Mouse (Mus musculus): Measurements from ENCODE around the gene BC025920. TPM values are rescaled to one million over a fixed set of nuclear protein-coding genes. Genes with fewer than 3 reads are reported as not detected.

The BC025920 gene
- polyA plus RNA-seq, 1 experiment = 1.8 TPM

GRCm38 (mm10) chr10:81612779-81613178, 6.7 kb downstream of the BC025920 start:
- no peak overlapping the region for H3K27ac ChIP-seq (ENCODE audit: insufficient read depth, low read length)
- no peaks in the 10 kb centered on the region for H3K36me3 ChIP-seq (ENCODE audit: control insufficient read depth, insufficient read depth, low read length)
- no peaks in the 10 kb centered on the region for H3K4me1 ChIP-seq (ENCODE audit: control insufficient read depth, insufficient read depth, insufficient read length)
- DNase-seq (ENCODE audit: low read depth in 1 of 2, low spot score in 2 of 2) = no peak
- H3K4me3 ChIP-seq (ENCODE audit: extremely low read depth, insufficient read depth, insufficient read length) = no peak overlapping the region
- TF ChIP-seq POLR2A (IDR thresholded peaks at IDR 0.05; ENCODE audit: low read depth, low read length) (no peak), CTCF (IDR thresholded peaks at IDR 0.05; ENCODE audit: extremely low read depth, insufficient read depth, insufficient read length, insufficient replicate concordance) (no peak)
- WGBS = 75% methylated on average over 3 of the region's 3 CpGs
- H3K27me3 ChIP-seq (ENCODE audit: control insufficient read depth, insufficient read depth, low read length) = no peaks in the 10 kb centered on the region

GRCm38 (mm10) chr10:81615486-81615885, 9.4 kb downstream of the BC025920 start:
- Histone ChIP-seq H3K4me3 (ENCODE audit: extremely low read depth, insufficient read depth, insufficient read length) (no peak overlapping the region), H3K27me3 (ENCODE audit: control insufficient read depth, insufficient read depth, low read length) (no peaks in the 10 kb centered on the region), H3K36me3 (ENCODE audit: control insufficient read depth, insufficient read depth, low read length) (no peaks in the 10 kb centered on the region), H3K4me1 (ENCODE audit: control insufficient read depth, insufficient read depth, insufficient read length) (no peaks in the 10 kb centered on the region), H3K27ac (ENCODE audit: insufficient read depth, low read length) (no peak overlapping the region)
- WGBS = 83% methylated on average over 6 of the region's 6 CpGs
- TF ChIP-seq POLR2A (IDR thresholded peaks at IDR 0.05; ENCODE audit: low read depth, low read length) (no peak), CTCF (IDR thresholded peaks at IDR 0.05; ENCODE audit: extremely low read depth, insufficient read depth, insufficient read length, insufficient replicate concordance) (no peak)
- no peak for DNase-seq (ENCODE audit: low read depth in 1 of 2, low spot score in 2 of 2)

GRCm38 (mm10) chr10:81619976-81620375, 13.9 kb downstream of the BC025920 start:
- Histone ChIP-seq H3K4me1 (ENCODE audit: control insufficient read depth, insufficient read depth, insufficient read length) (no peaks in the 10 kb centered on the region), H3K27ac (ENCODE audit: insufficient read depth, low read length) (no peak overlapping the region), H3K4me3 (ENCODE audit: extremely low read depth, insufficient read depth, insufficient read length) (no peak overlapping the region), H3K27me3 (ENCODE audit: control insufficient read depth, insufficient read depth, low read length) (no peaks in the 10 kb centered on the region), H3K36me3 (ENCODE audit: control insufficient read depth, insufficient read depth, low read length) (peaks cover 2% of the 10 kb centered on the region)
- TF ChIP-seq CTCF (IDR thresholded peaks at IDR 0.05; ENCODE audit: extremely low read depth, insufficient read depth, insufficient read length, insufficient replicate concordance) (no peak), POLR2A (IDR thresholded peaks at IDR 0.05; ENCODE audit: low read depth, low read length) (no peak)
- DNase-seq (ENCODE audit: low read depth in 1 of 2, low spot score in 2 of 2) = no peak
- WGBS = 79% methylated on average over 5 of the region's 5 CpGs

DNA sequence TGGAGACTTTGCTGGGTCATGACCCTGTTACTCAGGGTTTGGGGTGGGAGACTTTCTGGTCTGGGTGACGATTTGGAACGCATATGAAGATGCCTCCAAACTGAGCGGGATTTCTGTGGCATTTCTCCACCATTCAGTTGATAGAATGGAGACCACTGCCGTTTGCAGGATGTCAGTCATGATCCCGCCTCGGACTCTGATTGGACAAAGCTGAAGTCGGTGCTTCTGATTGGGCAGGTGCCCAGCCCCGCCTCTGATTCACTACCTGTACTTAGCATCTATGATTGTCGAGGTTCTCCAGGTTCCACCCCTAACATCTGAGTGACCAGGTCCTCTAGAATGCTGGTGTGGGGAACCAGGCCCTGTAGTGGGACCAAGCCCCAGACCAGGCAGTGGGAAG, 14.7 kb downstream of the BC025920 start:
- no peak for DNase-seq (ENCODE audit: low read depth in 1 of 2, low spot score in 2 of 2)
- H3K27ac ChIP-seq (ENCODE audit: insufficient read depth, low read length) = no peak overlapping the region
- no peaks in the 10 kb centered on the region for H3K4me1 ChIP-seq (ENCODE audit: control insufficient read depth, insufficient read depth, insufficient read length)
- H3K36me3 ChIP-seq (ENCODE audit: control insufficient read depth, insufficient read depth, low read length) = peaks cover 2% of the 10 kb centered on the region
- no peaks in the 10 kb centered on the region for H3K27me3 ChIP-seq (ENCODE audit: control insufficient read depth, insufficient read depth, low read length)
- 72% methylated on average over 9 of the region's 9 CpGs for WGBS
- H3K4me3 ChIP-seq (ENCODE audit: extremely low read depth, insufficient read depth, insufficient read length) = no peak overlapping the region
- TF ChIP-seq POLR2A (IDR thresholded peaks at IDR 0.05; ENCODE audit: low read depth, low read length) (no peak), CTCF (IDR thresholded peaks at IDR 0.05; ENCODE audit: extremely low read depth, insufficient read depth, insufficient read length, insufficient replicate concordance) (no peak)

DNA sequence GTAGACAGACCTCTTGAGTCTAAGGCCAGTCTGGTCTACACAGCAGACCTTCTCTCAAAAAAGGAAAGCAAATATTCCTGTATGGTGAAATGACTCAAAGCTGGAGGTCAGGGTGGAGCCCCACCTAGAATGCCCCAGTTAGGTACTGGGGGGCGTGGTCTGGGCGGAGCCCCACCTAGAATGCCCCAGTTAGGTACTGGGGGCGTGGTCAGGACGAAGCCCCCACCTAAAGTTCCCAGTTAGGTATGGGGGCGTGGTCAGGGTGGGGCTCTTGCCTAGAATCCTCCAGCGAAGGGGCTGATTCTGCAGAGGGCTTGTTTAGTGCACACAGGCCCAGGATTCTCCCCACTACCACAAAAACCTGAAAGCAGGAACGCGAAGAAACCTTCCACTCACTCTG, 17.4 kb downstream of the BC025920 start:
- peaks cover 2% of the 10 kb centered on the region for H3K36me3 ChIP-seq (ENCODE audit: control insufficient read depth, insufficient read depth, low read length)
- no peak overlapping the region for H3K4me3 ChIP-seq (ENCODE audit: extremely low read depth, insufficient read depth, insufficient read length)
- H3K27me3 ChIP-seq (ENCODE audit: control insufficient read depth, insufficient read depth, low read length) = no peaks in the 10 kb centered on the region
- H3K4me1 ChIP-seq (ENCODE audit: control insufficient read depth, insufficient read depth, insufficient read length) = peaks cover 4% of the 10 kb centered on the region; the same call in 1 of the 2 replicates
- TF ChIP-seq CTCF (IDR thresholded peaks at IDR 0.05; ENCODE audit: extremely low read depth, insufficient read depth, insufficient read length, insufficient replicate concordance) = no peak
- TF ChIP-seq POLR2A (IDR thresholded peaks at IDR 0.05; ENCODE audit: low read depth, low read length) = no peak
- DNase-seq (ENCODE audit: low read depth in 1 of 2, low spot score in 2 of 2) = no peak
- WGBS = 92% methylated on average over 8 of the region's 8 CpGs
- no peak overlapping the region for H3K27ac ChIP-seq (ENCODE audit: insufficient read depth, low read length)

GRCm38 (mm10) chr10:81626101-81626993, 20.3 kb downstream of the BC025920 start:
- Histone ChIP-seq H3K36me3 (ENCODE audit: control insufficient read depth, insufficient read depth, low read length) (peaks cover 2% of the 10 kb centered on the region), H3K27ac (ENCODE audit: insufficient read depth, low read length) (0 out of 2 replicates have a peak overlapping the region, but pooled peaks have one; percentile 87), H3K27me3 (ENCODE audit: control insufficient read depth, insufficient read depth, low read length) (no peaks in the 10 kb centered on the region), H3K4me1 (ENCODE audit: control insufficient read depth, insufficient read depth, insufficient read length) (peaks cover 4% of the 10 kb centered on the region; the same call in 1 of the 2 replicates), H3K4me3 (ENCODE audit: extremely low read depth, insufficient read depth, insufficient read length) (peak overlapping the region; percentile 91; the same call in 1 of the 2 replicates)
- DNase-seq (ENCODE audit: low read depth in 1 of 2, low spot score in 2 of 2) = no peak
- TF ChIP-seq CTCF (IDR thresholded peaks at IDR 0.05; ENCODE audit: extremely low read depth, insufficient read depth, insufficient read length, insufficient replicate concordance) (no peak), POLR2A (IDR thresholded peaks at IDR 0.05; ENCODE audit: low read depth, low read length) (no peak)
- WGBS = 87% methylated on average over 22 of the region's 22 CpGs

Measured in spleen, adult 2 months (tissue).